Mouse (Mus musculus): Measurements from ENCODE around the gene Kcnn1. TPM values are rescaled to one million over a fixed set of nuclear protein-coding genes. Genes with fewer than 3 reads are reported as not detected.
A peak's percentile ranks its signal among the peaks of the same experiment; 100 is the strongest.

The Kcnn1 gene
- polyA plus RNA-seq, 1 experiment from 2014 or later: 1.0 TPM

- peaks cover 7% of the 10 kb centered on the region for H3K27me3 ChIP-seq (replicated peaks; ENCODE audit: control insufficient read depth, insufficient read depth, low read length)
Measured at GRCm38 (mm10) chr8:70803761-70804480, 59.1 kb downstream of the Kcnn1 start.

GRCm38 (mm10) chr8:70802786-70803510 is 60.1 kb downstream of the Kcnn1 start:
- H3K4me1 ChIP-seq (ENCODE audit: control insufficient read depth, insufficient read depth, low read length): peaks cover 27% of the 10 kb centered on the region
- H3K27ac ChIP-seq (ENCODE audit: low read length): no peak overlapping the region
- no peak overlapping the region for H3K4me2 ChIP-seq (ENCODE audit: low read depth, low read length)
- no peaks in the 10 kb centered on the region for H3K9me3 ChIP-seq (ENCODE audit: control insufficient read depth, low read length)
- no peak overlapping the region for H3K9ac ChIP-seq (ENCODE audit: low read depth, low read length)
- 64% methylated on average over 11 of the region's 11 CpGs for WGBS
- ATAC-seq: no peak
- H3K4me3 ChIP-seq (ENCODE audit: low read length): no peak overlapping the region
- H3K36me3 ChIP-seq (ENCODE audit: control insufficient read depth, insufficient read depth, low read length): no peaks in the 10 kb centered on the region
- peaks cover 9% of the 10 kb centered on the region for H3K27me3 ChIP-seq (replicated peaks; ENCODE audit: control insufficient read depth, insufficient read depth, low read length)

More at GRCm38 (mm10) chr8:70803761-70804480, 59.1 kb downstream of the Kcnn1 start:
- Histone ChIP-seq H3K27ac (ENCODE audit: low read length) (0 out of 2 replicates have a peak overlapping the region, but pooled peaks have one; percentile 23), H3K9ac (ENCODE audit: low read depth, low read length) (peak overlapping the region; percentile 65), H3K36me3 (ENCODE audit: control insufficient read depth, insufficient read depth, low read length) (no peaks in the 10 kb centered on the region), H3K9me3 (ENCODE audit: control insufficient read depth, low read length) (no peaks in the 10 kb centered on the region), H3K4me1 (ENCODE audit: control insufficient read depth, insufficient read depth, low read length) (peaks cover 18% of the 10 kb centered on the region), H3K4me2 (ENCODE audit: low read depth, low read length) (peak overlapping the region; percentile 95), H3K4me3 (ENCODE audit: low read length) (peak overlapping the region; percentile 60)
- no peak for ATAC-seq
- WGBS: 1% methylated on average over 47 of the region's 47 CpGs

- Histone ChIP-seq H3K27ac (ENCODE audit: low read length) (no peak overlapping the region), H3K9me3 (ENCODE audit: control insufficient read depth, low read length) (no peaks in the 10 kb centered on the region), H3K4me3 (ENCODE audit: low read length) (no peak overlapping the region), H3K4me2 (ENCODE audit: low read depth, low read length) (no peak overlapping the region), H3K4me1 (ENCODE audit: control insufficient read depth, insufficient read depth, low read length) (peaks cover 30% of the 10 kb centered on the region), H3K9ac (ENCODE audit: low read depth, low read length) (no peak overlapping the region), H3K36me3 (ENCODE audit: control insufficient read depth, insufficient read depth, low read length) (no peaks in the 10 kb centered on the region), H3K27me3 (replicated peaks; ENCODE audit: control insufficient read depth, insufficient read depth, low read length) (peaks cover 9% of the 10 kb centered on the region)
- WGBS: 84% methylated on average over 1 of the region's 1 CpGs
- no peak for ATAC-seq
Measured at GRCm38 (mm10) chr8:70801830-70802229, 61.2 kb downstream of the Kcnn1 start.

GRCm38 (mm10) chr8:70801156-70801555 is 61.9 kb downstream of the Kcnn1 start:
- H3K4me1 ChIP-seq (ENCODE audit: control insufficient read depth, insufficient read depth, low read length): peaks cover 30% of the 10 kb centered on the region
- no peak for ATAC-seq
- H3K4me3 ChIP-seq (ENCODE audit: low read length): no peak overlapping the region
- H3K9ac ChIP-seq (ENCODE audit: low read depth, low read length): no peak overlapping the region
- H3K9me3 ChIP-seq (ENCODE audit: control insufficient read depth, low read length): no peaks in the 10 kb centered on the region
- H3K36me3 ChIP-seq (ENCODE audit: control insufficient read depth, insufficient read depth, low read length): no peaks in the 10 kb centered on the region
- H3K27me3 ChIP-seq (replicated peaks; ENCODE audit: control insufficient read depth, insufficient read depth, low read length): peaks cover 9% of the 10 kb centered on the region
- no peak overlapping the region for H3K4me2 ChIP-seq (ENCODE audit: low read depth, low read length)
- 25% methylated on average over 15 of the region's 15 CpGs for WGBS
- H3K27ac ChIP-seq (ENCODE audit: low read length): no peak overlapping the region

- 63% methylated on average over 10 of the region's 10 CpGs for WGBS
- ATAC-seq: no peak
- H3K9me3 ChIP-seq (ENCODE audit: control insufficient read depth, low read length): no peaks in the 10 kb centered on the region
- H3K27me3 ChIP-seq (replicated peaks; ENCODE audit: control insufficient read depth, insufficient read depth, low read length): peaks cover 9% of the 10 kb centered on the region
- peaks cover 32% of the 10 kb centered on the region for H3K4me1 ChIP-seq (ENCODE audit: control insufficient read depth, insufficient read depth, low read length)
- H3K4me3 ChIP-seq (ENCODE audit: low read length): no peak overlapping the region
- H3K27ac ChIP-seq (ENCODE audit: low read length): no peak overlapping the region
- no peak overlapping the region for H3K9ac ChIP-seq (ENCODE audit: low read depth, low read length)
- no peak overlapping the region for H3K4me2 ChIP-seq (ENCODE audit: low read depth, low read length)
- no peaks in the 10 kb centered on the region for H3K36me3 ChIP-seq (ENCODE audit: control insufficient read depth, insufficient read depth, low read length)
Measured at GRCm38 (mm10) chr8:70800648-70801047, 62.4 kb downstream of the Kcnn1 start.

GRCm38 (mm10) chr8:70798281-70798680 is 64.8 kb downstream of the Kcnn1 start:
- Histone ChIP-seq H3K9me3 (ENCODE audit: control insufficient read depth, low read length) (no peaks in the 10 kb centered on the region), H3K4me1 (ENCODE audit: control insufficient read depth, insufficient read depth, low read length) (peaks cover 32% of the 10 kb centered on the region), H3K27ac (ENCODE audit: low read length) (peak overlapping the region; percentile 92), H3K9ac (ENCODE audit: low read depth, low read length) (peak overlapping the region; percentile 89), H3K36me3 (ENCODE audit: control insufficient read depth, insufficient read depth, low read length) (no peaks in the 10 kb centered on the region), H3K27me3 (replicated peaks; ENCODE audit: control insufficient read depth, insufficient read depth, low read length) (0 out of 2 replicates have a peak, but pooled peaks cover 2% of the 10 kb centered on the region), H3K4me2 (ENCODE audit: low read depth, low read length) (peak overlapping the region; percentile 93), H3K4me3 (ENCODE audit: low read length) (peak overlapping the region; percentile 70)
- ATAC-seq: no peak
- WGBS: 11% methylated on average over 15 of the region's 15 CpGs

- Histone ChIP-seq H3K9ac (ENCODE audit: low read depth, low read length) (peak overlapping the region; percentile 89), H3K27ac (ENCODE audit: low read length) (peak overlapping the region; percentile 92), H3K9me3 (ENCODE audit: control insufficient read depth, low read length) (no peaks in the 10 kb centered on the region), H3K4me3 (ENCODE audit: low read length) (peak overlapping the region; percentile 70), H3K36me3 (ENCODE audit: control insufficient read depth, insufficient read depth, low read length) (no peaks in the 10 kb centered on the region), H3K4me1 (ENCODE audit: control insufficient read depth, insufficient read depth, low read length) (peaks cover 37% of the 10 kb centered on the region), H3K4me2 (ENCODE audit: low read depth, low read length) (peak overlapping the region; percentile 93), H3K27me3 (replicated peaks; ENCODE audit: control insufficient read depth, insufficient read depth, low read length) (0 out of 2 replicates have a peak, but pooled peaks cover 2% of the 10 kb centered on the region)
- WGBS: 1% methylated on average over 57 of the region's 57 CpGs
- peak; percentile 85 for ATAC-seq
Measured at GRCm38 (mm10) chr8:70797081-70798070, 65.7 kb downstream of the Kcnn1 start.

GRCm38 (mm10) chr8:70796403-70797080 is 66.5 kb downstream of the Kcnn1 start:
- Histone ChIP-seq H3K4me3 (ENCODE audit: low read length) (peak overlapping the region; percentile 70), H3K27ac (ENCODE audit: low read length) (peak overlapping the region; percentile 75), H3K9me3 (ENCODE audit: control insufficient read depth, low read length) (no peaks in the 10 kb centered on the region), H3K27me3 (replicated peaks; ENCODE audit: control insufficient read depth, insufficient read depth, low read length) (0 out of 2 replicates have a peak, but pooled peaks cover 2% of the 10 kb centered on the region), H3K4me2 (ENCODE audit: low read depth, low read length) (peak overlapping the region; percentile 93), H3K36me3 (ENCODE audit: control insufficient read depth, insufficient read depth, low read length) (no peaks in the 10 kb centered on the region), H3K4me1 (ENCODE audit: control insufficient read depth, insufficient read depth, low read length) (peaks cover 40% of the 10 kb centered on the region), H3K9ac (ENCODE audit: low read depth, low read length) (peak overlapping the region; percentile 89)
- 0 out of 2 replicates have a peak, but pooled peaks have one; percentile 0 for ATAC-seq
- WGBS: 1% methylated on average over 52 of the region's 54 CpGs
